Mouse (Mus musculus) liver, postnatal 0 days (tissue): Measurements from ENCODE around the gene Gad1. TPM values are rescaled to one million over a fixed set of nuclear protein-coding genes. Genes with fewer than 3 reads are reported as not detected.
A peak's percentile ranks its signal among the peaks of the same experiment; 100 is the strongest.

Experiments
- ATAC-seq: fragments of 200-750 bp; cut with Nextera tagmentation; 2 replicates; pipeline ENCODE4 v1.8.0; 2017; ENCODE audit warnings: mild to moderate bottlenecking, moderate library complexity
- DNase-seq: peaks from one replicate; pipeline ENCODE4 v3.0.0-alpha.2; 2016
- H3K27ac ChIP-seq: fragments of 300-500 bp; sonication (generic); 2 replicates; pipeline ENCODE4 v1.5.1; 2014; ENCODE audit warnings: antibody characterized with exemption, moderate library complexity, mild to moderate bottlenecking, low read depth
- H3K27me3 ChIP-seq: fragments of 300-500 bp; sonication (generic); 2 replicates; pipeline ENCODE4 v1.6.1; 2014; ENCODE audit warnings: low read length, control low read depth, mixed read lengths; ENCODE audit not compliant: insufficient read depth
- H3K36me3 ChIP-seq: fragments of 300-500 bp; sonication (generic); replicated peaks from 2 replicates; pipeline ENCODE4 v1.6.1; 2014; ENCODE audit warnings: mild to moderate bottlenecking, control low read depth, low read length, moderate library complexity, mixed read lengths; ENCODE audit not compliant: insufficient read depth
- H3K4me1 ChIP-seq: fragments of 300-500 bp; sonication (generic); 2 replicates; pipeline ENCODE4 v1.6.1; 2014; ENCODE audit warnings: antibody characterized with exemption, mild to moderate bottlenecking, control low read depth; ENCODE audit not compliant: insufficient read depth
- H3K4me2 ChIP-seq: fragments of 300-500 bp; sonication (generic); 2 replicates; pipeline ENCODE4 v1.6.1; 2014; ENCODE audit warnings: low read depth, mild to moderate bottlenecking, low read length, moderate library complexity, mixed read lengths
- H3K4me3 ChIP-seq: fragments of 300-500 bp; sonication (generic); 2 replicates; pipeline ENCODE4 v1.5.1; 2014; ENCODE audit warnings: low read depth, low read length
- H3K9ac ChIP-seq: fragments of 300-500 bp; sonication (generic); replicated peaks from 2 replicates; pipeline ENCODE4 v1.6.1; 2014; ENCODE audit warnings: mild to moderate bottlenecking, moderate library complexity
- H3K9me3 ChIP-seq: fragments of 300-500 bp; sonication (generic); 2 replicates; pipeline ENCODE4 v1.6.1; 2016; ENCODE audit warnings: mild to moderate bottlenecking, control low read depth, low read length, mixed read lengths
- CTCF ChIP-seq: sonication (generic); IDR thresholded peaks from 2 replicates; pipeline ENCODE4 v1.5.1; 2016; ENCODE audit warnings: antibody characterized with exemption, low read depth
- EP300 ChIP-seq: IDR thresholded peaks from 2 replicates; pipeline ENCODE4 v1.6.1; 2016; ENCODE audit warnings: antibody characterized with exemption, low read depth, mild to moderate bottlenecking
- WGBS: fragments of 180-500 bp; shearing (Covaris S2); extraction: QIAGEN DNeasy Blood & Tissue Kit; methylation state at CpG from one replicate; pipeline ENCODE4 v1.1.7; 2014; ENCODE audit not compliant: insufficient replicate concordance; 5-methylcytosine and 5-hydroxymethylcytosine counted together
- polyA plus RNA-seq: library from polyadenylated mRNA; unstranded; fragments of >200 nt; fragmentation: Nextera tagmentation; extraction: Ambion mirVana; gene quantifications from 2 replicates; pipeline ENCODE4 v1.2.1, GENCODE M21; 2015

The Gad1 gene
- polyA plus RNA-seq, 1 experiment from 2014 or later, result 0.04 TPM

- Histone ChIP-seq H3K4me1 (peaks cover 8% of the 10 kb centered on the region), H3K4me3 (no peak overlapping the region), H3K27ac (no peak overlapping the region), H3K4me2 (no peak overlapping the region), H3K36me3 (no peaks in the 10 kb centered on the region), H3K9me3 (no peaks in the 10 kb centered on the region), H3K9ac (no peak overlapping the region), H3K27me3 (peaks cover 100% of the 10 kb centered on the region)
- DNase-seq (no peak), ATAC-seq (no peak)
- WGBS, result 2% methylated on average over 38 of the region's 38 CpGs
- no peak for TF ChIP-seq CTCF
- TF ChIP-seq EP300, result no peak
Measured at GRCm38 (mm10) chr2:70563721-70564645, 11.1 kb downstream of the Gad1 start.

GRCm38 (mm10) chr2:70564646-70565315 lies 11.9 kb downstream of the Gad1 start:
- no peaks in the 10 kb centered on the region for H3K36me3 ChIP-seq
- H3K27me3 ChIP-seq, result peaks cover 100% of the 10 kb centered on the region
- H3K9me3 ChIP-seq, result no peaks in the 10 kb centered on the region
- DNase-seq, result no peak
- H3K4me3 ChIP-seq, result no peak overlapping the region
- WGBS, result 7% methylated on average over 15 of the region's 15 CpGs
- H3K4me2 ChIP-seq, result no peak overlapping the region
- H3K9ac ChIP-seq, result no peak overlapping the region
- no peak for TF ChIP-seq EP300
- no peak for TF ChIP-seq CTCF
- no peak for ATAC-seq
- H3K27ac ChIP-seq, result no peak overlapping the region
- H3K4me1 ChIP-seq, result peaks cover 8% of the 10 kb centered on the region

- Histone ChIP-seq H3K27ac (no peak overlapping the region), H3K4me3 (no peak overlapping the region), H3K9ac (no peak overlapping the region), H3K36me3 (no peaks in the 10 kb centered on the region), H3K4me2 (no peak overlapping the region), H3K27me3 (peaks cover 95% of the 10 kb centered on the region), H3K9me3 (no peaks in the 10 kb centered on the region), H3K4me1 (peaks cover 8% of the 10 kb centered on the region)
- ATAC-seq, result no peak
- WGBS, result 6% methylated on average over 29 of the region's 30 CpGs
- TF ChIP-seq EP300 (no peak), CTCF (no peak)
- no peak for DNase-seq
Measured at GRCm38 (mm10) chr2:70565651-70566602, 13.1 kb downstream of the Gad1 start.

GRCm38 (mm10) chr2:70566603-70566981 lies 13.7 kb downstream of the Gad1 start:
- H3K4me3 ChIP-seq, result no peak overlapping the region
- no peaks in the 10 kb centered on the region for H3K36me3 ChIP-seq
- DNase-seq (no peak), ATAC-seq (no peak)
- H3K27ac ChIP-seq, result no peak overlapping the region
- H3K9ac ChIP-seq, result no peak overlapping the region
- no peaks in the 10 kb centered on the region for H3K9me3 ChIP-seq
- WGBS, result 6% methylated on average over 18 of the region's 18 CpGs
- no peak overlapping the region for H3K4me2 ChIP-seq
- H3K4me1 ChIP-seq, result peaks cover 8% of the 10 kb centered on the region
- peaks cover 92% of the 10 kb centered on the region for H3K27me3 ChIP-seq
- TF ChIP-seq CTCF (no peak), EP300 (no peak)

GRCm38 (mm10) chr2:70567071-70567681 lies 14.3 kb downstream of the Gad1 start:
- Histone ChIP-seq H3K9ac (no peak overlapping the region), H3K36me3 (no peaks in the 10 kb centered on the region), H3K4me3 (no peak overlapping the region), H3K4me1 (peaks cover 8% of the 10 kb centered on the region), H3K4me2 (no peak overlapping the region), H3K9me3 (no peaks in the 10 kb centered on the region), H3K27me3 (peaks cover 86% of the 10 kb centered on the region), H3K27ac (no peak overlapping the region)
- TF ChIP-seq CTCF, result peak; percentile 41
- TF ChIP-seq EP300, result no peak
- ATAC-seq, result no peak
- WGBS, result 7% methylated on average over 23 of the region's 23 CpGs
- DNase-seq, result peak; percentile 50
